Mouse (Mus musculus): ENCODE measurements around the gene Dpysl5.
A peak's percentile ranks its signal among the peaks of the same experiment; 100 is the strongest.
"Not testable (repeated sequence)": the region's sequence is repeated elsewhere in the genome, so short reads cannot be mapped to it uniquely, and the experiment has no call there.

Dpysl5 gene

GRCm38 (mm10) chr5:30711147-30712001, at the start of gene Dpysl5:
Dpysl5 (plus strand) TSS chr5:30711564.
- DNase-seq (ENCODE audit: low read depth, low spot score): peak; percentile 68

- no peak for DNase-seq (ENCODE audit: low read depth, low spot score)
Measured at GRCm38 (mm10) chr5:30665360-30665759, 46.0 kb upstream of the Dpysl5 start.

GRCm38 (mm10) chr5:30665968-30666367, 45.4 kb upstream of the Dpysl5 start:
- no peak for DNase-seq (ENCODE audit: low read depth, low spot score)

- DNase-seq (ENCODE audit: low read depth, low spot score): peak; percentile 96
Measured at GRCm38 (mm10) chr5:30666391-30667195, 44.8 kb upstream of the Dpysl5 start, which contains the start of gene Cenpa. Cenpa (plus strand) TSS chr5:30666777.

- DNase-seq (ENCODE audit: low read depth, low spot score): no peak
Measured at GRCm38 (mm10) chr5:30667215-30667614, 44.1 kb upstream of the Dpysl5 start.

- DNase-seq (ENCODE audit: low read depth, low spot score): no peak
Measured at GRCm38 (mm10) chr5:30667686-30668085, 43.7 kb upstream of the Dpysl5 start.

GRCm38 (mm10) chr5:30668637-30669495, 42.5 kb upstream of the Dpysl5 start:
- no peak for DNase-seq (ENCODE audit: low read depth, low spot score)

- DNase-seq (ENCODE audit: low read depth, low spot score): no peak
Measured at GRCm38 (mm10) chr5:30669496-30669830, 41.9 kb upstream of the Dpysl5 start.

GRCm38 (mm10) chr5:30670091-30670490, 41.3 kb upstream of the Dpysl5 start:
- DNase-seq (ENCODE audit: low read depth, low spot score): no peak

- no peak for DNase-seq (ENCODE audit: low read depth, low spot score)
Measured at GRCm38 (mm10) chr5:30674001-30674400, 37.4 kb upstream of the Dpysl5 start.

- no peak for DNase-seq (ENCODE audit: low read depth, low spot score)
Measured at GRCm38 (mm10) chr5:30676800-30677199, 34.6 kb upstream of the Dpysl5 start.

GRCm38 (mm10) chr5:30678069-30678468, 33.3 kb upstream of the Dpysl5 start:
- DNase-seq (ENCODE audit: low read depth, low spot score): not testable (repeated sequence)

- no peak for DNase-seq (ENCODE audit: low read depth, low spot score)
Measured at GRCm38 (mm10) chr5:30678722-30679296, 32.6 kb upstream of the Dpysl5 start.

GRCm38 (mm10) chr5:30679593-30679992, 31.8 kb upstream of the Dpysl5 start:
- no peak for DNase-seq (ENCODE audit: low read depth, low spot score)

- DNase-seq (ENCODE audit: low read depth, low spot score): no peak
Measured at GRCm38 (mm10) chr5:30681970-30682369, 29.4 kb upstream of the Dpysl5 start.

- no peak for DNase-seq (ENCODE audit: low read depth, low spot score)
Measured at GRCm38 (mm10) chr5:30682967-30683600, 28.3 kb upstream of the Dpysl5 start.

GRCm38 (mm10) chr5:30683993-30684392, 27.4 kb upstream of the Dpysl5 start:
- no peak for DNase-seq (ENCODE audit: low read depth, low spot score)

GRCm38 (mm10) chr5:30686781-30687180, 24.6 kb upstream of the Dpysl5 start:
- DNase-seq (ENCODE audit: low read depth, low spot score): no peak

- DNase-seq (ENCODE audit: low read depth, low spot score): no peak
Measured at GRCm38 (mm10) chr5:30700361-30701000, 10.9 kb upstream of the Dpysl5 start.

- not testable (repeated sequence) for DNase-seq (ENCODE audit: low read depth, low spot score)
Measured at GRCm38 (mm10) chr5:30701373-30701772, 10.0 kb upstream of the Dpysl5 start.

Measured in skeletal muscle tissue, adult 2 months (tissue).